Mouse (Mus musculus): ENCODE data around the gene Phf24. TPM values are rescaled to one million over a fixed set of nuclear protein-coding genes. Genes with fewer than 3 reads are reported as not detected.

Phf24 gene
- polyA plus RNA-seq, 1 experiment: not detected

DNA sequence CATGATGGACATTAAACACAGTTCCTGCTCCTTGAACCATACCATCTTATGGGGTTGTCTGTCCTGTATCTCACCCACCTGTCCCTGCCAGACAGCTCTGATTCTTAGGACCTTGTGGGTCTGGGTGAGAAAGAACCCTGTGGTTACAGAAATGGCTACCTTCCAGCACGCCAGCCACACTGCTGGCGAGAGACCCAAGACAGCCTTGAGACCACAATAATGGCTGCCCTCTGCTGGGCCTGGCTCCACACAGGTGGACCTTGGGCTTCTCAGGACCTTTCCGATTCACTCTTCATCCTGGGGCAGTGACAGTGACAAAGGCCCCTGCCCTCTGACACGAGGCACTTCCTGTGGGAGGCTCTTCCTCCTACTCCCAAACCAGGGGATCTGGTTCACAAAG lies 42.9 kb downstream of the Phf24 start:
- Histone ChIP-seq H3K36me3 (ENCODE audit: control insufficient read depth, insufficient read depth) (no peaks in the 10 kb centered on the region), H3K27me3 (ENCODE audit: control insufficient read depth, insufficient read depth, insufficient read length) (no peaks in the 10 kb centered on the region), H3K79me2 (ENCODE audit: control insufficient read depth, insufficient read depth) (no peaks in the 10 kb centered on the region), H3K4me3 (no peak overlapping the region), H3ac (ENCODE audit: control insufficient read depth, insufficient read length) (no peak overlapping the region), H3K4me2 (ENCODE audit: low read depth) (no peak overlapping the region)
- peak; percentile 66 for TF ChIP-seq POLR2AphosphoS2 (IDR thresholded peaks at IDR 0.05; ENCODE audit: insufficient read length, low read depth)
- TF ChIP-seq POLR2A (IDR thresholded peaks at IDR 0.05; ENCODE audit: insufficient read length, low read depth): no peak
- TF ChIP-seq MYOG (IDR thresholded peaks at IDR 0.05; ENCODE audit: control insufficient read depth in 1 of 3, insufficient read depth in 1 of 3, insufficient read length in 2 of 3, low read depth in 2 of 3): peak in 1 of 3 experiments; percentile 19

DNA sequence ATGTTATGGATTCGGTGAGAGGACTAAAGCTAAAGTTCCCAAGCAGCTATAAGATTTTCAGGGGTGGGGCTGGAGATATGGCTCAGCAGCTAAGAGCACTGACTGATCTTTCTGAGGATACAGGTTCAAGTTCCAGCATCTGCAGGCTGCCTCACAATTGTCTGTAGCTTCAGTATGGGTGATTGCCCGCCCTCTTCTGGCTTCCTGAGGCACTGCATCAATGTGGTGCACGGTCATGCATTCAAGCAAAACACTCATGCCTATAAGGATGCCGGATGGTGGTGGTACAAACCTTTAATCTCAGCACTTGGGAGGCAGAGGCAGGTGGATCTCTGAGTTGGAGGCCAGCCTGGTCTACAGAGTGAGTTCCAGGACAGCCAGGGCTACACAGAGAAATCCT lies 45.1 kb downstream of the Phf24 start:
- no peak overlapping the region for H3ac ChIP-seq (ENCODE audit: control insufficient read depth, insufficient read length)
- no peaks in the 10 kb centered on the region for H3K36me3 ChIP-seq (ENCODE audit: control insufficient read depth, insufficient read depth)
- TF ChIP-seq MAX (IDR thresholded peaks at IDR 0.05; ENCODE audit: low read depth): no peak
- no peak for TF ChIP-seq E2F4 (IDR thresholded peaks at IDR 0.05; ENCODE audit: insufficient read depth)
- no peak for TF ChIP-seq REST (IDR thresholded peaks at IDR 0.05; ENCODE audit: insufficient read depth, insufficient read length)
- TF ChIP-seq TCF12 (IDR thresholded peaks at IDR 0.05; ENCODE audit: insufficient read depth, poor library complexity, severe bottlenecking): no peak
- TF ChIP-seq MYOD1 (IDR thresholded peaks at IDR 0.05; ENCODE audit: control insufficient read depth in 1 of 3, insufficient read length in 2 of 3, low read depth in 2 of 3): no peak
- TF ChIP-seq POLR2A (IDR thresholded peaks at IDR 0.05; ENCODE audit: insufficient read length, low read depth): no peak
- TF ChIP-seq CEBPB (IDR thresholded peaks at IDR 0.05; ENCODE audit: insufficient read depth, poor library complexity, severe bottlenecking): no peak
- no peak for TF ChIP-seq TCF3 (IDR thresholded peaks at IDR 0.05; ENCODE audit: insufficient read length, low read depth)
- TF ChIP-seq MYOG (IDR thresholded peaks at IDR 0.05; ENCODE audit: control insufficient read depth in 1 of 3, insufficient read depth in 1 of 3, insufficient read length in 2 of 3, low read depth in 2 of 3): no peak
- H3K4me3 ChIP-seq: no peak overlapping the region
- H3K27me3 ChIP-seq (ENCODE audit: control insufficient read depth, insufficient read depth, insufficient read length): no peaks in the 10 kb centered on the region
- H3K4me2 ChIP-seq (ENCODE audit: low read depth): no peak overlapping the region
- H3K79me2 ChIP-seq (ENCODE audit: control insufficient read depth, insufficient read depth): no peaks in the 10 kb centered on the region

- H3K36me3 ChIP-seq (ENCODE audit: control insufficient read depth, insufficient read depth): no peaks in the 10 kb centered on the region
- no peak overlapping the region for H3K4me3 ChIP-seq
- H3K79me2 ChIP-seq (ENCODE audit: control insufficient read depth, insufficient read depth): no peaks in the 10 kb centered on the region
- no peak overlapping the region for H3K4me2 ChIP-seq (ENCODE audit: low read depth)
- TF ChIP-seq MAX (IDR thresholded peaks at IDR 0.05; ENCODE audit: low read depth) (no peak), REST (IDR thresholded peaks at IDR 0.05; ENCODE audit: insufficient read depth, insufficient read length) (no peak), E2F4 (IDR thresholded peaks at IDR 0.05; ENCODE audit: insufficient read depth) (no peak)
- H3K27me3 ChIP-seq (ENCODE audit: control insufficient read depth, insufficient read depth, insufficient read length): no peaks in the 10 kb centered on the region
- no peak overlapping the region for H3ac ChIP-seq (ENCODE audit: control insufficient read depth, insufficient read length)
These were observed 47.0 kb downstream of the Phf24 start for GRCm38 (mm10) chr4:42963480-42963879.

DNA sequence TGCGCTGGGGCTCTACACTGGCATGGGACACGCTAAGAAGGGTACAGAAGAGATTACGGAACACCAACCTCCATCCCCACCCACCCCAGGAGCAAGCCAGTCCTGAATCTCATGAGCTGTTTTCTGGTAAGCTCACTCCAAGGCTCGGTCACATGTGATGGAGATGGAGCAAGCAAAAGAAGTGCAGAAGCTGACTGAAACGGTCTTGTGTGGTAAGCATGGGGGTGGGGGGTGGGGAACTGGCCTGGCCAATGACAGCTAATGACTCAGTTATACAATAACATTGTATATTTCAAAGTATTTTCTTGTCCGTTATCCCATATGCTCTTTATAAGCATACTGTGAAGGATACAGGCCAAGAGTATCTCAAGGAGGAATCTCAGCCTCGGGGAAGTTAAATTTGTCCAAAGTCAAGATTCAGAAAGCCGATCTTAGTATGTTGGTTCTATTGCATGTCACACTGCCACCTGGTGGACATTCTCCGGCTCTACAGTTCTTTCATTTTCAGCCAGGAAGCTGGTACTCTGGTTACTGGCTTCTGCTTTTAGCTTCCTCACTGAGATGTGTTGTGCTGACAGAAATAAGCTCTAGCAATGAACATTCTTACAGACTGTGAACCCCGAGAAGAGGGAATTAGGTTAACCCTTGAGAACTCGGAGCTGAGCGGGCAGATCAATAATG lies 48.7 kb downstream of the Phf24 start:
- no peaks in the 10 kb centered on the region for H3K36me3 ChIP-seq (ENCODE audit: control insufficient read depth, insufficient read depth)
- H3K27me3 ChIP-seq (ENCODE audit: control insufficient read depth, insufficient read depth, insufficient read length): no peaks in the 10 kb centered on the region
- no peaks in the 10 kb centered on the region for H3K79me2 ChIP-seq (ENCODE audit: control insufficient read depth, insufficient read depth)
- H3ac ChIP-seq (ENCODE audit: control insufficient read depth, insufficient read length): no peak overlapping the region
- peak overlapping the region; percentile 13 for H3K4me2 ChIP-seq (ENCODE audit: low read depth)
- TF ChIP-seq TCF3 (IDR thresholded peaks at IDR 0.05; ENCODE audit: insufficient read length, low read depth): no peak
- TF ChIP-seq POLR2A (IDR thresholded peaks at IDR 0.05; ENCODE audit: insufficient read length, low read depth): no peak
- no peak for TF ChIP-seq CEBPB (IDR thresholded peaks at IDR 0.05; ENCODE audit: insufficient read depth, poor library complexity, severe bottlenecking)
- no peak for TF ChIP-seq SRF (IDR thresholded peaks at IDR 0.05; ENCODE audit: control insufficient read depth, insufficient read length, low read depth)
- TF ChIP-seq E2F4 (IDR thresholded peaks at IDR 0.05; ENCODE audit: insufficient read depth): no peak
- no peak for TF ChIP-seq MAX (IDR thresholded peaks at IDR 0.05; ENCODE audit: low read depth)
- TF ChIP-seq MYOD1 (IDR thresholded peaks at IDR 0.05; ENCODE audit: control insufficient read depth in 1 of 3, insufficient read length in 2 of 3, low read depth in 2 of 3): no peak
- no peak for TF ChIP-seq TCF12 (IDR thresholded peaks at IDR 0.05; ENCODE audit: insufficient read depth, poor library complexity, severe bottlenecking)
- no peak for TF ChIP-seq POLR2AphosphoS2 (IDR thresholded peaks at IDR 0.05; ENCODE audit: insufficient read length, low read depth)
- H3K4me3 ChIP-seq: no peak overlapping the region

DNA sequence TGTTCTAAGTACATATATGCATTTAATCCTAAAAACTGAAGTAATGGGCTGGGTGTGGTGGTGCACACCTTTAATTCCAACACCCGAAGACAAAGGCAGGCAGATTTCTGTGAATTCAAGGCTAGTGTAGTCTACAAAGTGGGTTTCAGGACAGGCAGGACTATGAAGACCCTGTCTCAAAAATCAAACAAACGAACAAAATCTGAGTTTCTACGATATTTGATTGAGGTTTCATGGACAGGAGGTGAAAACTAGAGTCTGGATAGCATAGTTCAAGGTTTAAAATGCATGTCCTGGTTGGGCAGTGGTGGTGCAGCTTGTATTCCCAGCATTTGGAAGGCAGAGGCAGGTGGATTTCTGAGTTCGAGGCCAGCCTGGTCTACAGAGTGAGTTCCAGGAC lies 52.8 kb downstream of the Phf24 start, which contains the start of gene 1700022I11Rik:
TSS of gene 1700022I11Rik (plus strand) at position 301 of the 400 bp plus-strand sequence.
- TF ChIP-seq MYOD1 (IDR thresholded peaks at IDR 0.05; ENCODE audit: control insufficient read depth in 1 of 3, insufficient read length in 2 of 3, low read depth in 2 of 3) (no peak), USF1 (IDR thresholded peaks at IDR 0.05; ENCODE audit: low read depth) (no peak), TCF12 (IDR thresholded peaks at IDR 0.05; ENCODE audit: insufficient read depth, poor library complexity, severe bottlenecking) (no peak), E2F4 (IDR thresholded peaks at IDR 0.05; ENCODE audit: insufficient read depth) (no peak), REST (IDR thresholded peaks at IDR 0.05; ENCODE audit: insufficient read depth, insufficient read length) (no peak), POLR2AphosphoS2 (IDR thresholded peaks at IDR 0.05; ENCODE audit: insufficient read length, low read depth) (no peak), MAX (IDR thresholded peaks at IDR 0.05; ENCODE audit: low read depth) (no peak), POLR2A (IDR thresholded peaks at IDR 0.05; ENCODE audit: insufficient read length, low read depth) (no peak), MYOG (IDR thresholded peaks at IDR 0.05; ENCODE audit: control insufficient read depth in 1 of 3, insufficient read depth in 1 of 3, insufficient read length in 2 of 3, low read depth in 2 of 3) (no peak), SRF (IDR thresholded peaks at IDR 0.05; ENCODE audit: control insufficient read depth, insufficient read length, low read depth) (no peak), TCF3 (IDR thresholded peaks at IDR 0.05; ENCODE audit: insufficient read length, low read depth) (no peak), CEBPB (IDR thresholded peaks at IDR 0.05; ENCODE audit: insufficient read depth, poor library complexity, severe bottlenecking) (no peak)

More for the DNA sequence above, 52.8 kb downstream of the Phf24 start, which contains the start of gene 1700022I11Rik:
- no peaks in the 10 kb centered on the region for H3K36me3 ChIP-seq (ENCODE audit: control insufficient read depth, insufficient read depth)
- no peak within 1 kb of the TSS for H3K4me3 ChIP-seq
- H3K4me2 ChIP-seq (ENCODE audit: low read depth): no peak within 1 kb of the TSS
- no peak within 1 kb of the TSS for H3ac ChIP-seq (ENCODE audit: control insufficient read depth, insufficient read length)
- H3K79me2 ChIP-seq (ENCODE audit: control insufficient read depth, insufficient read depth): no peaks in the 10 kb centered on the region
- no peaks in the 10 kb centered on the region for H3K27me3 ChIP-seq (ENCODE audit: control insufficient read depth, insufficient read depth, insufficient read length)

Data from myocyte (in vitro differentiated cells).